Mouse (Mus musculus): ENCODE data around the gene Rhbdl3.
A peak's percentile ranks its signal among the peaks of the same experiment; 100 is the strongest.

Gene Rhbdl3

DNA sequence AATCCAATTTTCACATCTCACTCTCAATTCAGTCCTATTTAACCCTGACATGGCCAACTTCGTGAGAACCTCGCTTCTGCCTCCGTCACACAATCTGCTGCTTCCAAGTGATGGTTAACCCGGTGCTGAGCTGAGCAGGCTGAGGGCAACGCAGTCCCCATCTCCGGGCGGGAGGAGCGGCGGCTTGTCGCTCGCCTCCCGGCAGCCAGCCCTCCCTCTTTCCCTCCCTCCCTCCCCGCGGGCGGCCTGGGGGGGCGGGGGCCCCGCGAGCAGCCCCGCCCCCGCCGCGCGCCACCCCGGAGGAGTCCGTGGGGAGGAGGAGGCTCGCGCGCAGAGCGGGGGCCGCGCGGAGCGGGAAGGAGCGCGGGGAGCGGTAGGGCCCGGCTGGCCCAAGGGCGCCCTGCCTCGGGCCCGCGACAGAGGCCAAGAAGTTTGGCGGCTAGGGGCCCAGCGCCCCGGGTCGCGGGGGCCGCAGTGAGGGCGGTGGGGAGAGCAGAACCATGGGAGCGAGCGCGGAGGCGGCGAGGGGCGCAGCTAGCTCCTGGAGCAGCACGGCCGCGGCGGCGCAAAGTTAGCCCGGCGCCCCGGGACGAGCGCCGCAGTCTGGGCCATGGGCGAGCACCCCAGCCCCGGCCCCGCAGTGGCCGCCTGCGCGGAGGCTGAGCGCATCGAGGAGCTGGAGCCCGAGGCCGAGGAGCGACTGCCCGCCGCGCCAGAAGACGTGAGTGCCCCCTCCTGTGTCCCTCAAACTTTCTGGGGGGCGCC is at the start of gene Rhbdl3:
Rhbdl3 (plus strand) TSS at position 362 of the 765 bp plus-strand sequence.
- peak; percentile 73 for DNase-seq (ENCODE audit: low spot score)

DNA sequence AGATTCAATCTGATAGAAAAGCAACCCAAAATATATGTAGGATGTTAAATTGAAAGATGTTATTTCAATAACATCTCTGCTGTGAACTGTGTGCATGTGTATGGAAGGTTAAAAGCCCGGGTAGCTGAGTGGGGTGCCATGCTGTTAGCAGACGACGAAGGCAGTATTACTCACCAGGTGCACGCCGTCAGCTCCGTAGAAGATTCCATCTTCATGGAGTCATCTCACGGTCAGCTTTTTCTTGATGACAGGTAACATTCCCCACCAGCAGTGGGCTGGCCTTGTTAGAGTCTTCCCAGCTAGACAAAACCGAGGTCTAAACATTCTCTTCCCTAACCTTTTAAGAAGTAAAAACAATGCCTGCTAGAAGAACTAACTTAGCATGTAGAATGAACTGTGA is 36.6 kb upstream of the Rhbdl3 start:
- DNase-seq (ENCODE audit: low spot score): no peak

DNA sequence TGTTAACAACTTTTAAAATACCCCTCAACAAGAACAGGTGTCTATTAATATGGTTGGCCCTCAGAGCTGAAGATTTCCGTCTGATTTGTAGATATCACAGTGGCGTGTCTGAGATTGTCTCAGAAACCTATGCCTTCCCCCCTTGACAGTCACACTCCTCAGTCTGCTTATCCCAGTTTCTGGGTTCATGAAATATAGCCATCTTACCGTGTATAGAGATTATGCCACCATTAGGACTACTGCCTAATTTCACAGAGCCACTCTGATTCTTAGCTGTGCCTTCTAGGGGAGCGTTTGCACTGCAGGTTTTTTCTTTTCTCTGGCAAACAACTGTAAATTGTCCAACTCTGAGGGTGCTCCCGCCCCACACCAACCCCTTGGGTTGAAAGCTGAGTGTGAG is 29.6 kb upstream of the Rhbdl3 start:
- DNase-seq (ENCODE audit: low spot score): no peak

DNA sequence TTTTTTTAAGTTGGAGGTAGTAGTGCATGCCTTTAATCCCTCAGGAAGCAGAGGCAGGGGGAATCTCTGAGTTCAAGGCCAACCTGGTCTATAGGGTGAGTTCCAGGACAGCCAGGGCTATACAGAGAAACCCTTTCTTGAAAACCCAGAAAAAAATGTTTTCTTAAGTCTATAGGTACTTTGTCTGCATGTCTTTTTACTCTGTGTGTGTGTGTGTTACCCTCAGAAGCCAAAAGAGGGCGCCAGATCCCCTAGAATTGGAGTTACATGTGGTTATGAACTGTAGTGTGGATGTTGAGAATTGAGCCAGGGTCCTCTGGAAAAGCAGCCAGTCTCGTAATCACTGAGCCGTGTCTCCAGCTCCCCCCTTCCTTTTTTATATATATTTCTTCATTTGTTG is 25.7 kb upstream of the Rhbdl3 start:
- DNase-seq (ENCODE audit: low spot score): no peak

DNA sequence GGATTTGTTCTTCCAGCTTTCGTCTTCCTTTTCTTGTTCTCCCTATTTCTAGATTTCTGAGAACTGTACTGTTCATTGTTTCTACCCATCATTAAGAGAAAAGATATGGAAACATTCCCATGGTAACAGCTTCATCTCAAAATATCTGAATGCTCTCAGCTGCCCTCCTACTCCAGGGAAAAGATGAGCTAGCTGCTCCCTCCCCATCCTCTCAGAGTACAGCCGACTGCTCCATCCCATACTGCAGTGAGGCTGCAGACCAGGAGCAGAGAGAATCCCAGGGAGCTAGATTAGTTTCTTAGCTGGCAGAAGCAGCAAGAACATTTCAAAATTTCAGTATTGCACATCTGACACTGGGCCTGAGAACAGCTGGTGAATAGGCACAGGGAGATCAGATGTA is 22.7 kb upstream of the Rhbdl3 start:
- no peak for DNase-seq (ENCODE audit: low spot score)

DNA sequence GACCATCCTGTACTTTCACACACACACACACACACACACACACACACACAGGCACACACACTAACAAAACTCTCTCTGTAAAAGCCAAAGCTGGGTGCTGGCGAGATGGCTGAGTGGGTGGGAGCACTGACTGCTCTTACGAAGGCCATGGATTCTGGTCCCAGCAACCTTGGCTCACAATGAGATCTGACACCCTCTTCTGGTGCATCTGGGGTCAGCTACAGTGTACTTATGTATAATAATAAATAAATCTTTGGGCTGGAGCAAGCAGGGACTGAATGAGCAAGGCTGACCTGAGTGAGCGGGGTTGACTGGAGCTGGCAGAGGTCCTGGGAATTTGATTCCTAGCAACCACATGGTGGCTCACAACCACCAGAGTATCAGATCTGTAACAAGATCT is 16.9 kb upstream of the Rhbdl3 start:
- no peak for DNase-seq (ENCODE audit: low spot score)

DNA sequence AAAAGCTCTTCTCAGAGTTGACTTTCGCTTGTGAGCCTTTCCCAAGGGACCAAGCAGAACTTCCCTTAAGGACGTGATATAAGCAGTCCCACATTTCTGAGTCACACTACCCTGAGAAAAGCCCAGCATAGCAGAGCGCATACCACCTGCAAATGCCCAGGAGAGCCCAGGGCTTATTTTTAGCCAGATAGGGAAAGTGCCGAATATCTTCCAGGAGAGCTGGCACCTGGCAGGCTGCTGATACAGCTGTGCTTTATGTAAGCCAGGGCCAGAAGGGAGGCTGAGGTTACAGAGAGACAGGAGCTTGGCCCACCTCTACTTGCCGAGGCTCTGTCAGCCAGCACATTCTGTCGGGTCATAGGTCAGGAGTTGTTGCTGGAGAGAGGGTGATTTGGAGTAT is 16.1 kb upstream of the Rhbdl3 start:
- peak; percentile 43 for DNase-seq (ENCODE audit: low spot score)

DNA sequence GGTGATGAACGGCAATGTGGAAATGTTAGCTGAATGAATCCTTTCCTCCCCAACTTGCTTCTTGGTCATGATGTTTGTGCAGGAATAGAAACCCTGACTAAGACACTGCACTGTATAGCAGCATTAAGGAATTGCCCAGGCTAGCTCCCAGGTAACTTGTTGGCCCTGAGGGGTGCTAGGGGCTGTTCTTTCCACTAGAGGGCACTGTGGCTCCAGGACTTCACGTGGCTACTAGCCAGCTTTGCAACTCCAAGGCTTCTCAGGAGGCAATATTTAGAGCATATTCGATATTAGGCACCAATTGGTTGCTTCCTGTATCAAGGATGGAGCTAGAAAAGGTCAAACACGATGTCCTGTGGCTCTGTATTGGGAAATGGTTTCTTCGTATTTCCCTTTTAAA is 13.6 kb upstream of the Rhbdl3 start:
- peak; percentile 85 for DNase-seq (ENCODE audit: low spot score)

DNA sequence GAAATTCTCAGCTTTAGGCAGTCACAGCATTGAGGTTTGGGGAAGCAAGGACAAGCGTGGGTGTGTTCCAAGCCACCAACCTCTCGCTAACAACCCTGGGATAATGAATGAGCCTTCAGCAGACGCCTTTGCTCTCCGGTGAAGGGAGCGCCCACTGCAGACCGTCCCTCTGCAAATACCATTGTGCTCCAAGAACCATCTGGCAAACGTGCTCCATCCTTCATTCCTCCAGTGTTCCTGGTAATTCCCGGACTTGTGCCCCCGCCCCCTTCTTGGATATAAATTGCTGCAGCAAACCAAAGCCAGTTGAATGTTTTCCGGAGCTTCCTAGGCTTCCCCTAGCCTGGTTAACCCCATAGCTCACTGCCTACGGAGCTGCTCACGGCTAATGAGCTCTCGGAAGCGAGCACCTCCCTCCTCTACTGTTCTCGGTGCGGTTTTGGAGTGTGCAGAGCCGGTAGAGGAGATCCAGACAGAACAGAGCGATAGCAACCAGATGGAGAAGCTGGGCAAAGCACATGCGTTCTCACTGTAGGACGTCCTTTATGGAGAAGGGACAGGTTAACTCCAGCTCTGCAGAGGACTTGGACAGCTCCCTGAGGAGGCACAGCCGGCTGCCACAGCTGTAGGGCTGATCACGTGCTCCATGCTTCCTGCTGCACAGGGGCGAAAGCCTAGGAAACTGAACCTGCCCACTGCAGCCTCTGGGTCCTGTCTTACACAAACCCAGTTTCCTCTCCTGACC is 10.8 kb upstream of the Rhbdl3 start:
- DNase-seq (ENCODE audit: low spot score): peak; percentile 74

DNA sequence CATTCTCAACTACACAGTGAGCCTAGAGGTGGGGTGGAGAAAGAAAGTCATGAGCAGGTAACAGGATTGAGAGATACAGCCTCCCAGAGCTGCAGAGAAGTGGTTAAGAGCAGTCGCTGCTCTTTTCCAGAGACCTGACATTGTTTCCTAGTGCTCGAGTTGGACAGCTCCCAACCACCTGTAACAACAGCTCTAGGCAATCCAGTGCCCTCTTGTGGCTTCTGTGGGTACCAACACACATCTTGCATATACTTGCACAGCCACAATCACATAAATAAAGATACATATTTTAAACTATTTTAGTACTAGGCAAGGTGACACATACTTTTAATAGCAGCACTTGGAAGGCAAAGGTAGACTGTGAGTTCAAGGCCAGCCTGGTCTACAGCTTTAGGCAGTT is 9.7 kb upstream of the Rhbdl3 start:
- no peak for DNase-seq (ENCODE audit: low spot score)

DNA sequence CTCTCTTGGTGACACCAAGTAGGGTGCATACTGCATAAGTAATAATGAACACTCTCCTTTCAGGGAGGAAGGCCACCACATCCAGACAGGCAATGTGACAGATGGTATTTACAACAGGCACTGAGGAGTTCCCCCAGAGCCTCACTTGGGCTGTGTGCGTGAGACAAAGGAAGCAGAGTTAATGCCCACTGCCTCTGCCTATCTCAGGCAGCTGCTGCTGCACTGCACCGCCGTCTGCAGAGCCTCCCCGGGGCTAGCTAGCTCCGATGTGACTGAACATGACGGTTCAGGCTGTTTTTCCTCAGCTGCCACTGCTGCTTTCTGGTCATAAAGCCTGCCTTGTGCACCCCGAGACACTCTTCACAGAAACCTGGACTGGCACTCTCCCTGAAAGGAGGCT is 8.2 kb upstream of the Rhbdl3 start:
- DNase-seq (ENCODE audit: low spot score): no peak

DNA sequence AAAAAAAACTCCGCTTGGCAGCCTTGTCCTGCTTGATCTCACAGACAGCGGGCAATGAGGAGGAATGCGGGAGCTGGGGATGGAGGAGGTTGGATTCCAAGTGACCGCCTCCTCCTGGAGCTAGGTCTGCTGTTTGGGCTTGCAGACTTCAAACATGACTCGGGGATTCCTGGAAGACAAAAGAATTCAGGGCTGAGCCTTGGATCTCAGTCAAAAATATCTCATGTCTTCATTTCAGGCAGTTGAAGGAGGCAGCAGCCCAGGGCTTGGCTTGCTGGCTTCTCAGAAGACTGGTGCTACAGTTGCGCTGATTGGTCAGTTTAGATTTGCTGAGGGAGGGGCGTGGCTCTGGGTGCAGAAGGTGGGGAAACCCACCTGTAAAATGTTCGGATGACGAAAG is 5.6 kb upstream of the Rhbdl3 start:
- peak; percentile 40 for DNase-seq (ENCODE audit: low spot score)

DNA sequence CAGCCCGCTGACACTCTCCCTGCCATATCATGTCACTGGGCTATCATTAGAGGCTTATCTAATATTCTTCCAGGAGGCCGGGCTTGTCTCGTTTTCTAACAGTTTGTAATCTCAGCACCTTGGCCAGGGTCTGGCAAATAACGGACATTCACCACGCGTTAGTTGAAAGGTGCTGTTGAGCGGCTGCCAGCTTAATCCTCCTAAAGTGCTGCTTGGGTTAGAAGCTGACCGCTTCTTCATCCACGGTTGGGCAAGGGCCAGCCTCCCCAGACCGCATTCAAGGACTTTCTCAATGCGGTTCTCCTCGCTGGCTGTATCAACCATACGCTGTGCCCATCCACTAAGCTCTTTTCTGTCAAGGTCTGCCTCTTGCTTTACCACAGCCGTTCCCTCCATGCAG is 4.9 kb upstream of the Rhbdl3 start:
- DNase-seq (ENCODE audit: low spot score): no peak

DNA sequence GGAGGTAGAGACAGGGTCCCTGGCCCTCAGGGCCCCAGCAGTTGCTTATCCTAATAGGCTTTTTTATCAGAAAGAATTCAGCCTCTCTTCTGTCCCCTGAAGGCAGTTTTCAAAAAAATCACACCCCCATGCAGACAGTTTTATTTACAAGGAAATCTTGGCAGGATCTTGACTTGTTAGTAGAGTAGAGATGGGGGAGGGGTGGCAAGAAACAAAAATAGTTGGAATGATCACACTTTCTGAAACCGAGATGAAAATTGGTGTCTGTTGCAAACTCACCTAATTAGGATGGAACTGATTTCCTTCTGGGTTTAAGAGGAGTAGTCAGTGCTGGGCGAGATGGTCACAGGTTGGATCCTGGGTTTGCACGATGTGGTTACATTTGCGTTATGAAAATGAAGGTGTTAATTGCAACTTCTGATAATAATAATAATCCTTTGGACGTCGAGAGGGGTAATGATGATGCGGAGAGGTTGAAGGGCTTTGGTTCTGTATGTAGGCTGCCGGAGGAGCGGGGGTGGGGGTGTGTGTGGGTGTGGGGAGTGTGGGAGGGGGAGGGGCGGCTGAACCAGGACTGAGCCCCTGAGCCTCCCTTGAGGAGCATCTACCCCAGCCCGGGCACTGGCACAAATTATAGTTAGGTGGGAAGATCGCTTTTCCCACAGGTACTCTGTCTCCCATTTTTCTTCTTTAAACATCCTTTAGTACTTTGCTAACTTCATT is 1.0 kb upstream of the Rhbdl3 start:
- no peak for DNase-seq (ENCODE audit: low spot score)

DNA sequence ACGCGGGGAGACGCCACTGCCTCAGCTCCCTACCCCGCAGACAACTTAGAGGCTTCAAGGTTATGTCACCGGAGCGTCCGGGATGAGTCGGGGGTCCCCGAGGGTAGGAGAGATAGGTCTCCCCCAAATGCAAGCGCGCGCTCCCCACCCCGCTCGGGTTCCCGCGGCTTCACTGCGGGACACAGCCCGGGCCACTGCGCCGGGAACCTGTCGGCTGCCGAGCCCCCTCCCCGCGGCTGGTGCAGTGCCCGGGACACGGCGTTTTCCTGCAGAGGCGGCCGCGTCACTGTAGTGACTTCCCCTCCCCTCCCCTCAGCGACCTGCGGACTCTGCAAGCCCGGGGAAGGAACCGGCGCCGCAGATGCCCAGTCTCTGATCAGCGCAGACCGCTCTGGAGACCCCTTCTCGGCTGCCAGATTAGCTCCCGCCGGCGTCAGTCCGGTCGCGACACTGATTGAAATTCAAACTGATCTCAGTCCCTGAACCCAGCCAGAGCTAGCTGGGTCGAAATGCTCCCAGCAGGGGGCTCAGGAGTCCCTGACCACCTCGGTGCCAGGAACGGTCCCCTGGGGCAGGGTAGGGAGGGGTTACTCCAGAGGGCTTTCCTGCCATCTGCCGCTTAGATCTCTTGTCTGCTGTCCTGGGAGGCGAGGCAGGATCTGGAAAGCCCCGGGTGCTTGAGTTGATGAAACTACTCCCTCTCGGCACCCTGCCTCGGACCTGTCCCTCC is 769 bp downstream of the Rhbdl3 start:
- peak; percentile 77 for DNase-seq (ENCODE audit: low spot score)

DNA sequence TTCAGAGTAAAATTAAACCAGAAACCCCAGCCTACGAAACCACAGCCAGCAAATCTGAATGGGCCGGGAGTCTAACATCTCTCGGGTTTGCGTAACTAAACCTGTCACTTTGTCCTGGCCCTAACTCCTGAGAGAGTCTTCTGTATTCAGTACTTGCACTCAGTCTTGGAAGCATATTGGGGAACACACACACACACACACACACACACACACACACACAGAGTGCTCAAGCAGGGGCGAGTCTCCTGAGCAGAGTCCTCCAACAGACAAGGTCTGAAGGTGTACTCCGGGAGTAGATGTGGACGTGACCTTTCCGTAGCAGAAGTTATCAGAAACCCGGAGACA is 1.3 kb downstream of the Rhbdl3 start:
- DNase-seq (ENCODE audit: low spot score): no peak

DNA sequence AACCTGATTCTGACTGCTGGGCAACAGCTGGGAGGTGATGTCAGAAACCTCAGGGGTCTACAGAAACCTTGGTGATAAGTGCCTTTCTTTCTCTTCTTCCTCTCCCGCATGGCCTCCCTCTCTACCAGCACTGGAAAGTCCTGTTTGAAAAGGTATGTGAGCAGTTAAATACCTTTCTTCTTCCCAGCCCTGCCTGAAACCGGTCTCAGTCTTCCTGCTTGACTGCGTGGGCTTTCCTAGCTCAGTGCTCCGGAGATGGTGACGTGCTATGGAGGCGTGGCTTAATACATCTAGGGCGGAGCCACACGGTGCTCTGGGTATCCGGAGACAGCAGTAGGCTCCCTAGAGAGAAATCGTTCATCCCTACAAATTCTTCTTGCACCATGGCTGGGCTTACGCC is 1.8 kb downstream of the Rhbdl3 start:
- DNase-seq (ENCODE audit: low spot score): peak; percentile 90

DNA sequence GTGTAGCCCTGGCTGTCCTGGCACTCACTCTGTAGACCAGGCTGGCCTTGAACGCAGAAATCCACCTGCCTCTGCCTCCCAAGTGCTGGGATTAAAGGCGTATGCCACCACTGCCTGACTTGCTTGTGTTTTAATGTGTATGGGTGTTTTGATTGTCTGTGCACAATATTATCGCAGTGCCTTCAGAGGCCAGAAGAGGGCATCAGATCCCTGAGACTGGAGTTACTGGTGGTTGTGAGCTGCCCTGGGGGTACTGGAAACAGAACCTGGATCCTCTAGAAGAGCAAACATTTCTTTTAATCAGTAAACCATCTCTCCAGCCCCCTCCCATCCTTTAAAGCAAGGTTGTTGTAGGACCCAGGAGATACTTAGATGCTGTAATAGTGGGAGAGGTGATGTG is 3.0 kb downstream of the Rhbdl3 start:
- DNase-seq (ENCODE audit: low spot score): no peak

DNA sequence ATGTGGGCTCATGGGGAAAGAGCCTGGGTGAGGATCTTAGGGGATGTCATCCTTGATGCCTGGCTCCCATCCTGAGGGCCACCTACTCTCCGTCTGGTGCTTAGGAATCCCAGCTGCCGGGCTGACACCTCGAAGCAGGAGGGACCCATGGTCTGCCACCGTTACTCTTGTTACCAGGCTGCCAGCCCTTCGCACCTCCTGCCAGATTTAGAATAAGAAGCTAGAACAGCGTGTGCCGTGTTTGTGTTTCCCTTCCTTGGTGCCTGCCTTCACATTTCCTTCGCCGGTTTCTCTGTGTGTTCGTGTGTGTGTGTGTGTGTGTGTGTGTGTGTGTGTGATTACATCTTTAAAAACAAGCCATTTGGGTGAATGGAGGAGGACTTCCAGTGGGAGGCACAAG is 4.1 kb downstream of the Rhbdl3 start:
- no peak for DNase-seq (ENCODE audit: low spot score)

DNA sequence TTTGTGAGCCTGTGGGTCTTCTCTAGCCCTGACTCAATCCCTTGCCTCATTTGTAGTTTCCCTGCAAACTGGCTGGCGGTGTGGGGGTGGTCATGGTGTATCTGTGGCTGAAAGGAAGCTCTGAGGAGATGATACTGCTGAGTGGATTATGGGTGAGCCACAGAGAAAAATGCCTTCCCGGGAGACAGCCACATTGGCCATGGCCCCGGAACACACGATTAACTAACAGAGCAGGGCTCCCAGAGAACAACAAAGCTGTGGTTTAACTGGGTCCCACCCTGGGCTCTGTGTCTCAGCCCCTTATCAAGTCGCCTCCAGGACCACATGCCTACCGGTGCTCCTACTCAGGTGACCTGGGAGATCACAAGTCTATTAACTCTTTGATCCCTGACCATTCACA is 7.8 kb downstream of the Rhbdl3 start:
- DNase-seq (ENCODE audit: low spot score): no peak

DNA sequence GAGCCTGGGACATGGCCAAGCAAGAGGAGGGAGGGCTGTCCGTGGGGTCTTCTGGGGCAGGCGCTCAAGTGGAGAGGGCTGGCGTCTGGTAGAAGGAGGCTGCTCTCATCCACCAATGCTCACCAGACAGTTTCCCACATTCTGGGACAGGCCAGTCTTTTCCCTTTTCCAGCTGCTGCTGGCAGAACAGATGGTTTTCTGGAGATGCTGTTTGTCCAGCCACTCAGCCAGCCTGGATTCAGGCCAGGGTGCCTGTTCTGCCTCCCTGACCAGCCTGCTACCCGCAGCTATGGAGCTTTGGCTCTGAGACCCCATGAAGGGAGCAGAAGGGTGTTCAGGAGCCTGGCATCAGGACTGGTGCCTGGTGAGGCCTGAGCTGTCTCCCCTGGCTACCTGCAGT is 10.6 kb downstream of the Rhbdl3 start:
- no peak for DNase-seq (ENCODE audit: low spot score)

DNA sequence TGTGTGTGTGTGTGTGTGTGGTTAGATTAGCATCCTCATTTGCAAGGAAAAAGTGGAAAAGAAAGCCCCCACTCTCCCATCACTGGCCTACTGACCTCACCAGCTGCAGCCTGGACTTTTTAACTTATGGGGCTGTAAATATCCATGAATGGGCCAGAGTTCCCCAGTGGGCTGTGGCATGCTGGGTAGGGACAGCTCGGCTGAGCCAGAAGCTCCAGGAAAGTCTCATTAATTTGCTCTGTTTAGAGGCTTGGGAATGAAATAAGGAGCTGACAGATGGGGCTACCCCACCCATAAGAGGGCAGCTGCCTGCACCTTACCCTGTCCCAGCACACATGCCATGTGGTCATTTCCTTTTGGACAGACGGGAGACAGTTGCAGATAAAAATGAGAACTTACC is 11.3 kb downstream of the Rhbdl3 start:
- no peak for DNase-seq (ENCODE audit: low spot score)

DNA sequence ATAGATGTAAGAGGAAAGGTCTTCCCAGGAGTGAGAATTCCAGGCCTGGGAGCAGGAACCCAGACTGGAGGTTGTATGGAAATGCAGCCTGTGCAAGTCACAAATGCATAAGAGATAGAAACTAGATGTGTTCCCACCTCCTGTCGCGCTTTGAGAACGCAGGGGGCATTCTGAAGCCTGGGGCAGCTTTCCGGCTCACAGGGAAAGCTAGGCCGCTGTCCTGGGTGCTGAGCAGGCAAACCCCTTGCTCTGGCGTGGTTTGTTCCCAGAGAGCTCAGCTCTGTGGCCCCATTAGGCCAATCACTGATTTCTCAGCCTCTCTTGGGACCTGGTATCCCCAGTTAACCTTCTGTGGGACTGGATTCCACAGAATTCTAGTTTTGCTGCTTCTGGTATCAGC is 11.9 kb downstream of the Rhbdl3 start:
- peak; percentile 69 for DNase-seq (ENCODE audit: low spot score)

Measured in embryo, embryonic 10 days (tissue).